Mouse (Mus musculus) ovary, postnatal 14 days (tissue): ENCODE results near the gene Dusp6.

ENCODE experiments used
- DNase-seq: peaks from one replicate; pipeline ENCODE4 v3.0.0; 2022; ENCODE audit warnings: low spot score

Dusp6 gene

GRCm38 (mm10) chr10:99274640-99275039 lies 11.6 kb downstream of the Dusp6 start:
- no peak for DNase-seq

DNA sequence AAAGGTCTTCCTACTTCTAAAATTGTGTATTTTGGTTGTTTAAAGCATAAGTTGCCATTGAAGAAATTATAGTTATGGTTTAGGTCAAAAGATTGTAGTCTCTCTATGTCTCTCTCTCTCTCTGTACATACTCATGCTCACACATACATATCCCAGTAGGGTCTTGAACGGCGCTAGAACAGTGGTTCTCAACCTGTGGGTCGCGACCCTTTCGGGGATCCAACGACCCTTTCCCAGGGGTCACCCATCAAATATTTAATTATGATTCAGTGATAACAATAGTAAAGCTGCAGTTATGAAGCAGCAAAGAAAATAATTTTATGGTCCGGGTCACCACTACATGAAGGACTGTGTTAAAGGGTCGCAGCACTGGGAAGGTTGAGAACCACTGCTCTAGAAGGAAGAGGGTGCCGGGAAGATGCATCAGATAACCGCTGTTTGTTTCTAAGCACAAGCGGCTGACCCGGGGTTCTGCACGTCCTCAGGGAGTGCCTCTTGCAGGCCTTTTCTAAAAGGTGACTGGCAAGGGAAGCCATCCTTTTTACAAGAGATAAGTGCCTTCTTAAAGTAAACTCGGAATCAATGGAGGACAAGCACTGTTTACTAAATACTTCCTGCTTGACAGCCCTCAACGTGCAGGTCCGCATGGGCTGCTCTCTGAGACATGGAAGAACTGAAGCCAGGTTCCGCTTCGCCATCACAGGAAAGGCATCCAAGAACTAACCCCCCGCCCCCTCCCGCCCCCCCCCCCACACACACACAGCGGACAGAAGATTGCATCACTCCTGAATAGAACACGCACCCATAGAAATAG lies 16.2 kb downstream of the Dusp6 start:
- no peak for DNase-seq

DNA sequence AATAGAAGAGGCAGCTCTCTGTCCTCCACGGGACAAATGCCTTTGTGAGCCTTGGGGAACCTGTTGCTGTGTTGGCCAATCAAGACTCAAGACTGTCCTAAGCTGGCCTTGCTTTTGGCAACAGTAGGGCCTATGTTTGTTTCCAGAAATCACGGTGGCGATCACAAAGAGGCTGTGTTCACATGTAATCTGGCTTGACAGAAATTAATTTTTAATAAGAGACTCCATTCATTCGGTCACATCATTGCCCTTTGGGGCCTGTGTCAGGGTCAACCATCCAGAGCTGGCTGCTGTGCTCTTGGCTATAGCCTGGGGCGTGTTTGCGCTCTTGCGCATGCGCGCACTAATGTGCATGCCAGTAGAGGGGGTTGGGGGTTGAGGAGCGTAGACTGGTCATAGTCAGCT lies 21.0 kb downstream of the Dusp6 start:
- no peak for DNase-seq

GRCm38 (mm10) chr10:99284918-99285317 lies 21.9 kb downstream of the Dusp6 start:
- DNase-seq = no peak

DNA sequence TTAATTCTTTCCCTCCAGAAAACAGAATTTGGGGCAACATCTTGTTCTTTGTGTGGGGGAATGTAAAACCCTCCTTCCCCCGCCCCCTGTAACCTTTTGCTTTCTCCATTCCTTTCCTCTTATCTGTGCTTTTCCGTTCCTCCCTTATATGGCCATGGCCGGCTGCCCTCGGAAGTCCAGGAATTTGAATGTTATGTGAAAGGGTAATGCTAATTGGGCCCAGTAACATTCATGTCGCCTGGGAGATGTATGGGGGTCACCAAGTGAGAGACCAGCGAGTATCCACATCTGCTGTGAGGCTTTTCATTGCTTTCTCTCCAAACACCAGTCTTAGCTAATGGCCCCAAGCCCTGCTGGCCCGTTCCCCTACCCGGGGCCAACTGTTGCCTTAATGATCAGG lies 22.7 kb downstream of the Dusp6 start:
- no peak for DNase-seq

DNA sequence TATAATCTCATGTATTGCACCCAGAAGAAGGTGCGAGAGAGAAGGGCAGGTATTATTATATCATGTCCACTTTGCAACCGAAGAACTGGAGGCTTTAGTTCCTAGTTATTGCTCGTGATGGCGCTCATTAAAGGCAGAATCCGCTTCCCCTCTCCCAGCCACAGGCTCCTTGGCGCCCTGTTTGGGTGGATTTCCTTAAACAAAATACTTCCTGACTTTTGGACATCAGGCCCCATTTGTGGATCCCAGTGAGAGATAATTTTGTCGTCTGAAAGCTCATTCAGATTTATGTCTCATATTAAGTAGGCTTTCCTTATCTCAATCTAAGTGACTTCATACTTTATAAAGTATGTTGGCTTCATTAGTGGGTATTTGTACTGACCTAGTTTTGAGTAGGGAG lies 23.2 kb downstream of the Dusp6 start:
- no peak for DNase-seq

GRCm38 (mm10) chr10:99286787-99287186 lies 23.8 kb downstream of the Dusp6 start:
- no peak for DNase-seq

- DNase-seq = no peak
These were observed 24.2 kb downstream of the Dusp6 start for GRCm38 (mm10) chr10:99287206-99287605.

GRCm38 (mm10) chr10:99289176-99289575 lies 26.1 kb downstream of the Dusp6 start:
- DNase-seq = no peak

- DNase-seq = no peak
These were observed 30.1 kb downstream of the Dusp6 start for GRCm38 (mm10) chr10:99293111-99293640.

- no peak for DNase-seq
These were observed 34.7 kb downstream of the Dusp6 start for GRCm38 (mm10) chr10:99297721-99298120.

- no peak for DNase-seq
These were observed 35.6 kb downstream of the Dusp6 start for GRCm38 (mm10) chr10:99298328-99299295.

- DNase-seq = no peak
These were observed 36.3 kb downstream of the Dusp6 start for GRCm38 (mm10) chr10:99299303-99299702.

GRCm38 (mm10) chr10:99302051-99302450 lies 39.0 kb downstream of the Dusp6 start:
- no peak for DNase-seq

- DNase-seq = no peak
These were observed 45.8 kb downstream of the Dusp6 start for GRCm38 (mm10) chr10:99308837-99309236.

DNA sequence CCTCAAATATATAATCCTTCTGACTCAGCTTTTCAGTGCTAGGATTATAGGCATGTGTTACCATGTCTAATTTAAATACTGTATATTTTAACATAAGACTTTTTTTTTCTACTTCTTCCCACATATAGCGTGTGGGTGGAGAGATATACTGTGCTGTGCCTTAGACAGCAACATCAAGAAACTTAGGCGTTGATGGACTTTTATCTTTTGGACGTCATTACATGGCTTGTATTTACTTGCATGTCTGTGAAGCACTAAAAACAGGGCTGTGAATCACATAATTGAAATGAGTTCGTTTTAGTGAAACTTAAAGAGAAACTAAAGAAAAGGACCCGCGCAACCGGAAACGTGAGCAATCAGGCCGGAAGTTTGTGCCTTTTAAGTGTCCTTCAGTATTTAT lies 46.6 kb downstream of the Dusp6 start:
- no peak for DNase-seq

- no peak for DNase-seq
These were observed 47.2 kb downstream of the Dusp6 start for GRCm38 (mm10) chr10:99310204-99310603.

DNA sequence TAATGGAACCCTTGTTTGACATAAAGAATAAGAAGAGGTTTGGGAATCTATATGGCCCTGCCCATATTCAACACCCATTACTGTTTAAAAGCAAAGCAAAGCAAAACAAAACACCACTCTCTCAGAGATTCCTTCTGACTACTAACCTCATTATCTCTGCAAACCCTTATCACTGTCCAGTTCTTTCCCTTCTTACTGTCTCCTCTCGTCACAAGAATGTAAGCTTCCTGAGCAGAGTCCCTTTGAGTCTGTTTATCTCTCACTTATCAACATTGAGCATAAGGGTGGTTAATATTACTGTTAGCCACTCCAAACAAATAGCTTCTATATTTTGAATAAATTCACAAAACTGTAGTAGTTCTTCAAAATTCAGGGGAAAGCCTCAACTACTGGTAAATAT lies 48.9 kb downstream of the Dusp6 start:
- DNase-seq = no peak

DNA sequence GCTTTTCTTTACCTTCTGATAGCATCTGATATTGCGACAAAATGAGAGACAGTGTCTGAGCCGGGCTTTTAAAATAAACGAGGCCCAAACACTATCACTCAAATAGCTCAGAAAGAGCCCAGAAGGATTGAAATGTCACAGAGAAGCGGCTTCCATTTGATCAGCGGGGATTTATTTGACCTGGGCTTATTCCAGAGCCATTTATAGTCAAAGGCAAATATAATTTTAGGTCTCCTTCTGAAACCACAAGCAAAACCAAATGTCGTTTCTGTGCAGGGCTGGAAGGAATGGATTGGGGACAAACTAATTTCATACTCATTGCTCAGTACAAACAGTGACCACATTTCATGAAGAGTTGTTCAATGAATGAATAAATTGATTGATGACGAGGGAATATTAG lies 51.3 kb downstream of the Dusp6 start:
- no peak for DNase-seq

DNA sequence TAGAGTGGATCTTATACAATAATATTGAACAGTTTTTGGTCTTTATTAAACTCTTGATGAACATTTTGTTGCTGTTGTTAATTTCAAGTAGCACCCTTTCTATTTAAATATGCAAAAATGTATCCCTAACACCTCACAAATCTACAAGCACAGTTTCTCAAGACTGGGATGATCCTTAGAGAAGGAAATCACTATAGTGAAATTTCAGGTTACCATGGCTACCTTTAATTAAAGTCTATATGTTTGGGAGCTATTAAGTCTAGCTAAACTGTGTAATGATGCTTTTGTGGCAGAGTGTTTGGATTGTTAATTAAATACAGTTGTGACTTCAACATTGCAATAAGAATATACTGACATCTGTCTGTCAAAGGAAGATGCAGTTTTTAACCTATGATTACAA lies 54.0 kb downstream of the Dusp6 start:
- DNase-seq = no peak
